Mouse (Mus musculus) E14TG2a.4 (cell line): ENCODE results near the gene Decr2.

ENCODE experiments used
- H3K27me3 ChIP-seq: 2 replicates; pipeline ENCODE4 v1.6.1; 2014; ENCODE audit warnings: low read length, control low read depth; ENCODE audit not compliant: insufficient read depth
- H3K36me3 ChIP-seq: 2 replicates; pipeline ENCODE4 v1.6.1; 2014; ENCODE audit warnings: low read length, control low read depth; ENCODE audit not compliant: insufficient read depth
- H3K4me1 ChIP-seq: replicated peaks from 2 replicates; pipeline ENCODE4 v1.6.1; 2014; ENCODE audit warnings: low read depth, low read length, control low read depth
- H3K4me3 ChIP-seq: replicated peaks from 2 replicates; pipeline ENCODE4 v1.5.1; 2014; ENCODE audit warnings: mild to moderate bottlenecking, low read length
- H3K9me3 ChIP-seq: 2 replicates; pipeline ENCODE4 v1.6.1; 2014; ENCODE audit warnings: low read length, control low read depth
- CTCF ChIP-seq: conservative IDR thresholded peaks from 2 replicates; pipeline ENCODE4 v1.5.1; 2014; ENCODE audit warnings: low read length
- NANOG ChIP-seq: IDR thresholded peaks from 2 replicates; pipeline ENCODE4 v1.6.1; 2014; ENCODE audit warnings: borderline replicate concordance, low read length, mixed read lengths
- POU5F1 ChIP-seq: IDR thresholded peaks from 2 replicates; pipeline ENCODE4 v1.6.1; 2014; ENCODE audit warnings: low read length, borderline replicate concordance

Gene Decr2

GRCm38 (mm10) chr17:26089905-26090632 is at the start of gene Decr2:
Gene Decr2 (minus strand): TSS chr17:26090337.
- no peaks in the 10 kb centered on the region for H3K27me3 ChIP-seq
- peaks cover 58% of the 10 kb centered on the region for H3K36me3 ChIP-seq
- peaks cover 43% of the 10 kb centered on the region for H3K4me1 ChIP-seq
- peaks cover 4% of the 10 kb centered on the region; the same call in 1 of the 2 replicates for H3K9me3 ChIP-seq
- no peak for TF ChIP-seq POU5F1
- TF ChIP-seq CTCF: peak; percentile 87
- H3K4me3 ChIP-seq: peak within 1 kb of the TSS; percentile 84

- Histone ChIP-seq H3K4me3 (peak overlapping the region; percentile 91), H3K36me3 (peaks cover 29% of the 10 kb centered on the region), H3K9me3 (no peaks in the 10 kb centered on the region), H3K27me3 (no peaks in the 10 kb centered on the region), H3K4me1 (peaks cover 48% of the 10 kb centered on the region)
- TF ChIP-seq CTCF: no peak
- no peak for TF ChIP-seq POU5F1
- no peak for TF ChIP-seq NANOG
Measured at GRCm38 (mm10) chr17:26138901-26139381, 48.8 kb upstream of the Decr2 start.

- H3K4me1 ChIP-seq: peaks cover 46% of the 10 kb centered on the region
- no peak for TF ChIP-seq NANOG
- TF ChIP-seq POU5F1: no peak
- TF ChIP-seq CTCF: no peak
- H3K9me3 ChIP-seq: no peaks in the 10 kb centered on the region
- H3K36me3 ChIP-seq: peaks cover 27% of the 10 kb centered on the region
- H3K27me3 ChIP-seq: no peaks in the 10 kb centered on the region
- peak within 1 kb of the TSS; percentile 91 for H3K4me3 ChIP-seq
Measured at GRCm38 (mm10) chr17:26138239-26138836, 48.2 kb upstream of the Decr2 start, which contains the start of gene Axin1. Gene Axin1 (plus strand): TSS chr17:26138688.

GRCm38 (mm10) chr17:26137751-26138130 is 47.6 kb upstream of the Decr2 start:
- no peak for TF ChIP-seq NANOG
- no peak for TF ChIP-seq CTCF
- no peak for TF ChIP-seq POU5F1
- Histone ChIP-seq H3K27me3 (no peaks in the 10 kb centered on the region), H3K9me3 (no peaks in the 10 kb centered on the region), H3K36me3 (peaks cover 25% of the 10 kb centered on the region), H3K4me1 (peaks cover 43% of the 10 kb centered on the region), H3K4me3 (peak overlapping the region; percentile 91)

- Histone ChIP-seq H3K36me3 (peaks cover 25% of the 10 kb centered on the region), H3K27me3 (no peaks in the 10 kb centered on the region), H3K9me3 (no peaks in the 10 kb centered on the region), H3K4me3 (0 out of 2 replicates have a peak overlapping the region, but pooled peaks have one; percentile 3), H3K4me1 (peaks cover 43% of the 10 kb centered on the region)
- no peak for TF ChIP-seq NANOG
- no peak for TF ChIP-seq CTCF
- TF ChIP-seq POU5F1: no peak
Measured at GRCm38 (mm10) chr17:26137106-26137750, 47.1 kb upstream of the Decr2 start.

GRCm38 (mm10) chr17:26131856-26132853 is 42.0 kb upstream of the Decr2 start:
- Histone ChIP-seq H3K36me3 (peaks cover 71% of the 10 kb centered on the region), H3K4me3 (peak overlapping the region; percentile 65), H3K4me1 (peaks cover 34% of the 10 kb centered on the region), H3K27me3 (no peaks in the 10 kb centered on the region), H3K9me3 (no peaks in the 10 kb centered on the region)
- no peak for TF ChIP-seq POU5F1
- TF ChIP-seq CTCF: no peak
- TF ChIP-seq NANOG: no peak

- Histone ChIP-seq H3K36me3 (peaks cover 80% of the 10 kb centered on the region), H3K4me3 (peak overlapping the region; percentile 65), H3K9me3 (no peaks in the 10 kb centered on the region), H3K27me3 (no peaks in the 10 kb centered on the region), H3K4me1 (peaks cover 41% of the 10 kb centered on the region)
- TF ChIP-seq NANOG (no peak), CTCF (no peak), POU5F1 (no peak)
Measured at GRCm38 (mm10) chr17:26131062-26131732, 41.1 kb upstream of the Decr2 start.
